Mouse (Mus musculus): Measurements from ENCODE around the gene Necap2.

DNA sequence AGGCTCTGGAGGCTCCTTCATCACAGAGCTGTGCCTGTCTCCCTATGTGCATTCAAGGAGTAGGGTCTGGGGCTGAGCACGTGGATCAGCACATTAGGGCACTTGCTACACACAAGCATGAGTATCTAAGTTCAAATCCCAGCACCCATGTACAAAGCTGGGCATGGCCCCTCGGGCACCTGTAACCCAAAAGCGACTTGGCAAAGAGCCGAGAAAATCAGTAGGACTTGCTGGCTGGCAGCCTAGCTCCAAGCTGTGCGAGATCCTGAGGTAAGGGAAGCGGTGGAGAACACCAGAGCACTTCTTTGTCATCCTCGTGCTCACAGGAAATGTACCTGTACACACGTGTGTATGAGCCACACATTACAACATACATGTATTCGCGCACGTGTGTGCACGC, 25.7 kb downstream of the Necap2 start:
- TF ChIP-seq POLR2A (IDR thresholded peaks at IDR 0.05; ENCODE audit: control insufficient read depth, low read depth, low read length) = no peak
- no peak for TF ChIP-seq CTCF (IDR thresholded peaks at IDR 0.05; ENCODE audit: control insufficient read depth, insufficient read depth, insufficient replicate concordance, low read depth, low read length)
